Mouse (Mus musculus): Measurements from ENCODE around the gene Ppat. TPM values are rescaled to one million over a fixed set of nuclear protein-coding genes. Genes with fewer than 3 reads are reported as not detected.
"Not testable (repeated sequence)": the region's sequence is repeated elsewhere in the genome, so short reads cannot be mapped to it uniquely, and the experiment has no call there.

Ppat gene
- 14.6 and 16.5 TPM in 2 replicates for polyA plus RNA-seq (2015; fragmentation: Nextera tagmentation; extraction: Ambion mirVana)

DNA sequence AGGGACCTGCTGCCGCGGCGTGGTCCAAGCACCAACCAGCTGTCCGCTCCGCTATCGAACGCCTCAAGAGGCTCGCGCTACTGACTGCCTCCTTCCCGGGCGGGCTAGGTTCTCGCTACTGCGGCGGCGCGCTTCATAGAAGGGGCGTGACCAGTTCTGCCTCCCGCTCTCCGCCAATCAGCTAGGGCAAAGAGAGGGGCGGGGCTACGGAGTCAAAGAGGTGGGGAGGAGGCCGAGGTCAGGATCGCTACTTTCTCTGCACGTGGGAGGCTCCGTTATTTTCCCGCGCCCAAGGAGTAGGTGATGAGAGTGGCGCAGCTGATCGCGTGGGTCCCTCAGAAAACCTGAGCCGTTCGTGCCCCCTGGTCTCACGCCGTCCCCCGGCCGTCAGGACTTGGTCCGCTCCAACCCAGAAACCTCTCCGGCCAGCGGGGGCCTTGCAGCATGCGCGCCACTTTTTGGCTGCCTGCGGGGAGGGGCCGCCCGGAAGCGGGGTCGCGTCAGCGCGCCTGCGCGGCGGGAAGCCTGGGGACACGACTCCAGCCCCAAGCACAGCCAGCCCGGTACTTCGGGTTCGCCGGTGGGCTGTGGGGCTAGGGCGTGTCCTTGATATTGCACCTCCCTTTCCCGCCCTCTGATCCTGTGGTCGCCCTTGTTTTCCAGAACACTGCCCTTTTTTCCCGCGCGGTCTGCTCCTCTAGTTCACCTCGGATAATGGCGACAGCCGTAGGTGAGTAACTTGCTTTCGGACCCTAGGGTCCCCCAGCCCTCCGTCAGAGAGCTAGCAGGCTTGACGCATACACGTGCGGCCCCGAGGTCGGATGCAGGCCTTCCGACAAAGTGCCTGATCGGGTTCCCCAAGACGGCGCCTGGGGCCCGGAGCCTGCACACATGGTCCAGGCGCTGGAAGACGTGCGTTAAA, at the start of gene Ppat, which contains the start of gene Paics:
Gene Ppat (minus strand): TSS at position 473 of the 922 bp plus-strand sequence.
Gene Paics (plus strand): TSS at position 202 of the 922 bp plus-strand sequence.
- H3K4me2 ChIP-seq (replicated peaks): peak within 1 kb of the TSS; percentile 81
- 0 out of 2 replicates have a peak, but pooled peaks cover under 1% of the 10 kb centered on the region for H3K36me3 ChIP-seq
- peak within 1 kb of the TSS; percentile 89 for H3K27ac ChIP-seq (replicated peaks)
- peak within 1 kb of the TSS; percentile 67 for H3K4me3 ChIP-seq
- peak; percentile 97 for ATAC-seq (replicated peaks)
- no peaks in the 10 kb centered on the region for H3K9me3 ChIP-seq
- H3K9ac ChIP-seq (replicated peaks): peak within 1 kb of the TSS; percentile 64
- under 1% methylated on average over 81 of the region's 81 CpGs for WGBS
- H3K27me3 ChIP-seq: no peaks in the 10 kb centered on the region
- peaks cover 34% of the 10 kb centered on the region for H3K4me1 ChIP-seq

DNA sequence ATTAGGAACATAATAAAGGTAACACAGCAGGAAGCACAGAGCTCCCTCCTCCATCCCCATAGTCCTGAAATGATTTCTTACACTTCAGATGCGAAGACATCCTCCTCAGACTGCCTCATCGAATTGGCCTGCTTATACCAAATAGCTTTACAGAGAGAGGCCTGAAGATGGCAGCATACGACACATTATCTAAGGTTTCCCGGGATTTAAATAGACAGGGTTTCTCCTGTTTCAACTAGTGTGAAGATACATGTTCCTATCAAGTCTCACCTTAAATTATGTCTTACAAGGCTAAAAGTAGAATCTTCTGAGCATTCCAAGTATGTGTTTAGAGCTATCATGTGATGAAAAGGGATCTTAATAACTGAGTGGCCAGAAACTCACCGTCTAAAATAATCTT, 47.0 kb upstream of the Ppat start:
- WGBS: 46% methylated on average over 5 of the region's 5 CpGs
- no peak overlapping the region for H3K9ac ChIP-seq (replicated peaks)
- H3K4me1 ChIP-seq: no peaks in the 10 kb centered on the region
- H3K27ac ChIP-seq (replicated peaks): no peak overlapping the region
- H3K4me2 ChIP-seq (replicated peaks): no peak overlapping the region
- peaks cover 59% of the 10 kb centered on the region for H3K36me3 ChIP-seq
- ATAC-seq (replicated peaks): peak; percentile 61
- H3K4me3 ChIP-seq: no peak overlapping the region
- no peaks in the 10 kb centered on the region for H3K27me3 ChIP-seq
- H3K9me3 ChIP-seq: no peaks in the 10 kb centered on the region

DNA sequence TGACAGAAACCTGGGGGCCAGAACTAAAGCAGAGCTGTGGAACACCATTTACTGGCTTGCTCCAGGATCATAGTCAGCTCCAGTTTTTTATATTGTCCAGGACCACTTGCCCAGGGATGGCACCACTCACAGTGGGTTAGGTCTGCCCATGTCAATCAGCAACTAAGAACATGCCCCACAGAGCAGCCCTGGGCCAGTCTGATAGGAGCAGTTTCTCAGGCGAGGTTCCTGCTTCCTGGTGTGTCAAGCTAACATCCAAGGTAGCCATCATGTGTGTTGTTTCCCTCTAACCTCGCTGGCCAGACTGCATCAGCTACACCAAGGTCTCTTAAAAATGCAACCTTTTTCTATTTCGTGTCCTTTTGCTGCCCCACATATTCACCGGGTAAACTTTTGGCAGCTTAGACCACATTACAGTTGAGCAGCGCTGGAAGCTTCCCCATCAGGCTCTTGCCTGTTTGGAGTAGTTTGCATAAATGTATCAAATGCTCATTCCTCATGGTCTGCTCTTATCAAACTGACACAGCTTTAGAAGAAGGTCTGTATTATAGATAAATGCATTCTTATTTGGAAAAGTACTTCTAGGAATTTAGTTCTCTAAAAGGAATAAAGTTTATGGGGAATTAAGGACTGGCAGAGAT, 41.9 kb upstream of the Ppat start:
- H3K4me3 ChIP-seq: no peak overlapping the region
- no peaks in the 10 kb centered on the region for H3K27me3 ChIP-seq
- 92% methylated on average over 5 of the region's 5 CpGs for WGBS
- no peaks in the 10 kb centered on the region for H3K9me3 ChIP-seq
- ATAC-seq (replicated peaks): no peak
- H3K27ac ChIP-seq (replicated peaks): no peak overlapping the region
- H3K9ac ChIP-seq (replicated peaks): no peak overlapping the region
- no peak overlapping the region for H3K4me2 ChIP-seq (replicated peaks)
- peaks cover 80% of the 10 kb centered on the region for H3K36me3 ChIP-seq
- H3K4me1 ChIP-seq: no peaks in the 10 kb centered on the region

DNA sequence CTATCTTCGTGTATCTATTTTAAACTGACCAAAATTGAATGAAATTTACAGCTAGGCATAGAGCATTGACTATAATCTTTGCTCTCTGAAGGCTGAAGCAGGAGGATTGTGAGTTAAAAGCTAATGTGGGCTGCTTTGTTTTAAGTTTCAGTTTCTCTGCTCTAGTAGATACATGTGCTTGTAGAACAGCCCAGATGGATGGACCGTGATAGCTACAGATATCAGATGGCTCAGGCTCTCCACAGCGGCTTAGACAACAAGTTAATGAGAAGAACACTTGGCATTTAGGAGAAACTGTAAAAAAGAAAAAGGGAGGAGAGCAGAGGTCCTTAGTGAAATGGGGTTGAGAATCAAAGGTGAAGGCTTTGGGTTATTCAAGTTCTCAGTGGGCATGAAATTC, 39.4 kb upstream of the Ppat start:
- no peak overlapping the region for H3K4me3 ChIP-seq
- H3K27ac ChIP-seq (replicated peaks): no peak overlapping the region
- no peak for ATAC-seq (replicated peaks)
- no peaks in the 10 kb centered on the region for H3K27me3 ChIP-seq
- peaks cover 76% of the 10 kb centered on the region for H3K36me3 ChIP-seq
- no peaks in the 10 kb centered on the region for H3K9me3 ChIP-seq
- H3K4me1 ChIP-seq: no peaks in the 10 kb centered on the region
- 95% methylated on average over 3 of the region's 3 CpGs for WGBS
- no peak overlapping the region for H3K9ac ChIP-seq (replicated peaks)
- H3K4me2 ChIP-seq (replicated peaks): no peak overlapping the region

DNA sequence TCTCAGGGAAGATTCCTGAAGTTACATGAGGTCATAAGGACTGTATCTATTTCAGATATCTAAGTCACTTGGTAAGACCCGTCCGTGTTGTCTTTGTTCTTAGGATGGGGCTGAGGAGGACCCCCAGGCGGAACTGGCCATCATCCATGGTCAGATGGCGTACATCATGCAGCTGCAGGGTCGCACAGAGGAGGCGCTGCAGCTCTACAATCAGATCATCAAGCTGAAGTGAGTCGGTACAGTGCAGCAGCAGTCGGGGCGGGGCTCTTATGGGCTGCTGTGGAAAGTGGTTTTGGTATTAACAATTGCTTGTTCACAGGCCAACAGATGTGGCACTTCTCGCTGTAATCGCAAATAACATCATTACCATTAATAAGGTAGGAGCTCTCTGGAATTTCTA, 32.6 kb upstream of the Ppat start:
- Histone ChIP-seq H3K36me3 (peaks cover 72% of the 10 kb centered on the region), H3K27me3 (no peaks in the 10 kb centered on the region), H3K4me1 (no peaks in the 10 kb centered on the region), H3K27ac (replicated peaks) (no peak overlapping the region), H3K9ac (replicated peaks) (no peak overlapping the region), H3K4me3 (no peak overlapping the region), H3K4me2 (replicated peaks) (no peak overlapping the region), H3K9me3 (no peaks in the 10 kb centered on the region)
- ATAC-seq (replicated peaks): no peak
- 93% methylated on average over 11 of the region's 11 CpGs for WGBS

DNA sequence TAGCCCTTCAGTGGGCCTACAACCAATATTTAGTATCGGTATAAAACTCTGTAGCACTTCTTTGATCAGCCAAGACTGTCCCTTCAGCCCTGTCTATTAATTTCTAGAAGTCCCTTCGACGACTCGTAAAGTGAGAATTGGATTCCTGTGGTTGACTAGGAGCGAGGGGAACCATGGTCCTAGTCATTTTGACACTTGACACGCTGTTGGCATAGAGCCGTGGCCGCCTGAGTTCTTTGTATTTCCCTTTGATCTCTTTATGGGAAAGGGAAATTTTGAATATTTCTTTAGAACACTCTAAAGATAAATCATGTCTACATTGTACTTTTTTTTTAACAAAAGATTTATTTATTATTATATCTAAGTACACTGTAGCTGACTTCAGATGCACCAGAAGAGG, 24.4 kb upstream of the Ppat start:
- Histone ChIP-seq H3K9ac (replicated peaks) (no peak overlapping the region), H3K27me3 (no peaks in the 10 kb centered on the region), H3K4me3 (peak overlapping the region; percentile 72), H3K4me1 (peaks cover 22% of the 10 kb centered on the region), H3K4me2 (replicated peaks) (peak overlapping the region; percentile 76), H3K27ac (replicated peaks) (no peak overlapping the region), H3K36me3 (peaks cover 26% of the 10 kb centered on the region), H3K9me3 (no peaks in the 10 kb centered on the region)
- WGBS: 88% methylated on average over 8 of the region's 8 CpGs
- no peak for ATAC-seq (replicated peaks)

DNA sequence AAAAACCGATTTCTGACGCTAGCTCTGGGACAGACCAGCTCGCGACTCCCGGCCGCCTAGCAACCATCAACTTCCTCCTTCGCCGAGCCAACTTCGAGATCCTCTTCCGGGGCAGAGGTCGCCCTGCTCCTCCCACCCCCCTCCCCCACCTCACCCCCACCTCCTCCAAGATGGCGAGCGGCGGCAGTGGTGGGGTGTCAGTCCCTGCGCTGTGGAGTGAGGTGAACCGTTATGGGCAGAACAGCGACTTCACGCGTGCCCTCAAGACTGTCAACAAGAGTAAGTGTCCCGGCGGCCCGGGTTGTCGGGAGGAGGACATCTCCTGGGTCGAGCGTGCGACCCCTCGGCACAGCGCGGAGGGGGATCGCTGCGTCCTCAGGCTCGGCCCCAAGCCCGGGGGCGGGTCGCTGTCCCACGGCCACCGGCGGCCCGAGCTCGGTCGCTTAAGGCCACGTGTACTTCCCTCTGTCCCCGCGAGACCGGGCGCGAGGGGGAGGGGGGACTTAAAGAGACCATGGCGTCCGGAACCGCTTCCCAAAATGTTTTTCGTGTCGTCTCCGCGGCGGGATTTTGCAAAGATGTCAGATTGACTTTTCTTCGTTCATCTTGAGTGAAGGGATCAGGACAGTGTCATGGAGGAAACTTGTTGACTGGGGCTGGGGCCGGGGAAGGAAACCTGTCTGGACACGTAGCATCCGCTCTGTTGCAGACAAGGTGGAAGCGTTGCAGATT, 23.3 kb upstream of the Ppat start, which contains the start of gene Srp72:
Gene Srp72 (plus strand): TSS at position 130 of the 732 bp plus-strand sequence.
- Histone ChIP-seq H3K4me2 (replicated peaks) (peak within 1 kb of the TSS; percentile 76), H3K9me3 (no peaks in the 10 kb centered on the region), H3K4me3 (peak within 1 kb of the TSS; percentile 72), H3K27ac (replicated peaks) (peak within 1 kb of the TSS; percentile 84), H3K27me3 (no peaks in the 10 kb centered on the region), H3K36me3 (peaks cover 19% of the 10 kb centered on the region), H3K4me1 (peaks cover 22% of the 10 kb centered on the region), H3K9ac (replicated peaks) (peak within 1 kb of the TSS; percentile 77)
- peak; percentile 96 for ATAC-seq (replicated peaks)
- under 1% methylated on average over 60 of the region's 60 CpGs for WGBS

DNA sequence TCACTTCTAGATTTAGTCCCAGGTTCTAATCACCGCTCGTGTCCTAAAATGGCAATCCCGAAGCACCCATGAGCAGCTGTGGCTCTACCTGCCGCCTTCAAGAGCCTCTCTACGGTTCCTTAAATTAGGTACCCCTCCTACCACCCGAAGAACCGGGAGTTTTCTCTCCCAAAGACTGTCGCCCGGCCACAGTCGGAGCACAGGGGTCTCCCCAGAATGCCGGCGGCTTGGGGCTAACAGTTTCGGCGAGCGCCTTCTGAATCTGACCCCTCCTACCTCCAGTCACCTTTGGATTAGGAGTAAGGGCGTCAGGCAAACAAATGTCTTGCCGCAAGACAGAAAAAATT, 22.8 kb upstream of the Ppat start:
- Histone ChIP-seq H3K36me3 (peaks cover 15% of the 10 kb centered on the region), H3K27ac (replicated peaks) (no peak overlapping the region), H3K4me1 (peaks cover 22% of the 10 kb centered on the region), H3K27me3 (no peaks in the 10 kb centered on the region), H3K4me2 (replicated peaks) (peak overlapping the region; percentile 76), H3K4me3 (peak overlapping the region; percentile 72), H3K9ac (replicated peaks) (peak overlapping the region; percentile 77), H3K9me3 (no peaks in the 10 kb centered on the region)
- 2% methylated on average over 17 of the region's 17 CpGs for WGBS
- no peak for ATAC-seq (replicated peaks)

DNA sequence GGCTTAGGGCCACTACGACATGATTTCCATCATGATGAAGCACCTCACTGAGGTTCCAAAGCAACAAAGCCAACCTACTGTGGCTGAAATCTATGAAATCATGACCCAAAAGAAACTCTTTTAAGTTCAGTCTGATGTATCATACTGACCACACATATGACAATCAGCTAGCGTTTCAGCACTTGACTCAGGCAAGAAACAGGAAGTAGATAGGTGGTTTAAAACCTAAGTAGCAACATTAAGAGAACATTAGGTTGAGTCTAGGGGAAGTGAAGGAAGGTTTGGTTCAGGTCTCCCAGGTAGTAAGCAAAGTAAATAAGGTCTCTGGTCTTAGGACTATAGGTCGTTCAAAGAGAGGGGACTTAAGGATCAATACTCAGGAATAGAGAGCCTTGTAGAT, 22.1 kb upstream of the Ppat start:
- Histone ChIP-seq H3K36me3 (peaks cover 16% of the 10 kb centered on the region), H3K27ac (replicated peaks) (no peak overlapping the region), H3K4me1 (peaks cover 22% of the 10 kb centered on the region), H3K9ac (replicated peaks) (0 out of 2 replicates have a peak overlapping the region, but pooled peaks have one; percentile 77), H3K4me2 (replicated peaks) (peak overlapping the region; percentile 76), H3K27me3 (no peaks in the 10 kb centered on the region), H3K9me3 (no peaks in the 10 kb centered on the region), H3K4me3 (peak overlapping the region; percentile 72)
- 66% methylated on average over 3 of the region's 3 CpGs for WGBS
- no peak for ATAC-seq (replicated peaks)

DNA sequence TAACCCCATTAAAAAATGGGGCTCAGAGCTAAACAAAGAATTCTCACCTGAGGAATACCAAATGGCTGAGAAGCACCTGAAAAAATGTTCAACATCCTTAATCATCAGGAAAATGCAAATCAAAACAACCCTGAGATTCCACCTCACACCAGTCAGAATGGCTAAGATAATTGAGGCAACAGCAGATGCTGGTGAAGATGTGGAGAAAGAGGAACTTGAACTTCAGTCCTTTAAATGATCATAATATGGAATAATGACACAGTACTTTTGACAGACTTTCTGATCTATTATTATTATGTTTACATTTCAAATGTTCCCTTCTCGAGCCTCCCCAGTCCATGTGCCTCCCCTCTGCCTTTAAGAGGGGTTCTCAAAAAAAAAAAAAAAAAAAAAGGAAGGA, 19.7 kb upstream of the Ppat start:
- not testable (repeated sequence) for H3K9ac ChIP-seq (replicated peaks); H3K27me3 ChIP-seq; H3K27ac ChIP-seq (replicated peaks); H3K9me3 ChIP-seq; ATAC-seq (replicated peaks); H3K4me3 ChIP-seq; H3K4me2 ChIP-seq (replicated peaks)
- Histone ChIP-seq H3K4me1 (peaks cover 19% of the 10 kb centered on the region), H3K36me3 (peaks cover 24% of the 10 kb centered on the region)
- 86% methylated on average over 1 of the region's 1 CpGs for WGBS

DNA sequence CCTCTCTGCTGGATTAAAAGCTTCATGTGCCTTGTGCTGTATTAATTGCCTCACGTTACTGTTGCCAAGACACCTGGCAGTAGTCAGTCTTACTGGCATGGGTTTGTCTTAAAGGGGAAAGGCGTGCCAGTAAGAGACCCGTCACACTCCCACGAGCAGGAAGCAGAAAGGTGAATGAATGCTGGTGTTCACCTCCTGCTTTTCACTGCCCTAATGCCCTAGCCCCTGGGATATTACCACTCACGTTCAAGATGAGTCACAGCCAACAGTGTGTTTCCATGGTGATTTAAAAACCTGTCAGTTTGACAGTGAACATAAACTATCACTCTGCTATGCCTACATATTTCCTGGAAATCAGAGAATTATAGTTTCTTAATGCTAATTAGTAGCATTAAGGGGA, 17.9 kb upstream of the Ppat start:
- Histone ChIP-seq H3K4me1 (peaks cover 9% of the 10 kb centered on the region), H3K27ac (replicated peaks) (no peak overlapping the region), H3K36me3 (peaks cover 36% of the 10 kb centered on the region), H3K9ac (replicated peaks) (no peak overlapping the region), H3K27me3 (no peaks in the 10 kb centered on the region), H3K4me2 (replicated peaks) (no peak overlapping the region), H3K9me3 (no peaks in the 10 kb centered on the region), H3K4me3 (no peak overlapping the region)
- no peak for ATAC-seq (replicated peaks)
- WGBS: 56% methylated on average over 5 of the region's 5 CpGs

DNA sequence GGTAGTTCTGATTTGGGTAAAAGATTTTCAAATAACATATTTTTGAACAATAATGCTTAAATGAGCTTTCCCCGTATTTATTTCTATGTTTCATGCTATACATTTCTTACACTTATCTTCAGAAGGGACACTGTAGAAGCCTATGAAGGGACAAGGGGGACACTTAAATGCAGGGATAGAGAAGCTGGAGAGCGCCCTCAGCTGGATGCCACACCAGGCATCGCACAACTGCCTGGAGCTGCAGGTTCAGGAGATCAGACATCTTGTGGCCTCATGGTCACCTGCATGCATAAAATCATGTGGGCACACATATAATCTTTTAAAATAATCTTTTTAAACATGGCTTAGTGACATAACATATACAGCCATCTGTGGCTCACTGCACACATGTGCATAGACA, 13.3 kb upstream of the Ppat start:
- ATAC-seq (replicated peaks): no peak
- no peak overlapping the region for H3K9ac ChIP-seq (replicated peaks)
- no peaks in the 10 kb centered on the region for H3K4me1 ChIP-seq
- H3K4me2 ChIP-seq (replicated peaks): no peak overlapping the region
- H3K27ac ChIP-seq (replicated peaks): no peak overlapping the region
- H3K4me3 ChIP-seq: no peak overlapping the region
- no peaks in the 10 kb centered on the region for H3K9me3 ChIP-seq
- WGBS: 96% methylated on average over 3 of the region's 3 CpGs
- peaks cover 78% of the 10 kb centered on the region for H3K36me3 ChIP-seq
- H3K27me3 ChIP-seq: no peaks in the 10 kb centered on the region

Data from forebrain, embryonic 15.5 days (tissue).